Mouse (Mus musculus) layer of hippocampus, postnatal 10 days (tissue): ENCODE results near the gene Defb22. TPM values are rescaled to one million over a fixed set of nuclear protein-coding genes. Genes with fewer than 3 reads are reported as not detected.

Experiments used
- DNase-seq, 2 experiments: peaks; one replicate each; pipeline ENCODE4 v3.0.0; 2021; ENCODE audit warnings: low spot score in 2 of 2
- total RNA-seq, 2 experiments: library from RNA; stranded (reverse); gene quantifications; 2 replicates each; pipeline ENCODE4 v1.2.3; 2021

Defb22 gene
- total RNA-seq, 2 experiments from 2014 or later: not detected

DNA sequence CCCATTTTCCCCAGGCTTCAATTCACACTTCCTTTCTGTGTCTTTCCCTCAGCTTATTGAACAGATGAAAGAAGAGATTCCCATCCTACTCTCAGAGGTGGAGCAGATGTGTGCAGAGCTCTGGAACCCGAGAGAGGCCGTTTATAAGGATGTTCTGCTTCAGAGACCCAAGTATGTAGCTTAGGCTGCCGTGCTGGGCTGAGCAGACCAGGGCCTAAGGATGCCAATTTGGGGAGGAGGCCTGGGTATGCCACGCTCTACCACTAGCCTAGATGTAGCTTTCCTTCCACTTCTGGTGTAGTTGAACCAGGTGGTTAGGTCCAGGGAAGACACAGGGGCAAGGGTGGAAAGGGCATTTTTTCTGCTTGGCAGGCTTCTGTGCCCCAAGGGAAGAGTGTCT, 47.6 kb downstream of the Defb22 start:
- DNase-seq: no peak

DNA sequence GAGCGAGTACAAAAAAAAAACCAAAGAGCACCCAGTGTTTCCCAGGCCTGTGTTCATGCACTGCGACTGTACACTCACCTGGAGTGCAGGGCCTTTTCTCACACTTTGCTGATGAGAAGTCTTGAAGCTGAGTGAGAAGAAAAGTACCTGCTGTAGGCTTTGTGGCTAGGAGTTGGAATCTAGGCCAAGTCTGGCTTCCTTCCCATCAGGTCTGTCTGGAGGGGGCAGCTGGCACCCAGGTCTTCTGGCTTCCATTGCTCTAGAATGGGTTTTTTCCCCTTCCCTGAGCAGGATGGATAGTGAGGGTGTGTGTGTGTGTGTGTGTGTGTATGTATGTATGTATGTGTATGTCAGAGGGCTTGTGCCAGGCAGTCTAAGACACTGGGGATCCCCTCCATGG, 50.1 kb downstream of the Defb22 start:
- no peak for DNase-seq

DNA sequence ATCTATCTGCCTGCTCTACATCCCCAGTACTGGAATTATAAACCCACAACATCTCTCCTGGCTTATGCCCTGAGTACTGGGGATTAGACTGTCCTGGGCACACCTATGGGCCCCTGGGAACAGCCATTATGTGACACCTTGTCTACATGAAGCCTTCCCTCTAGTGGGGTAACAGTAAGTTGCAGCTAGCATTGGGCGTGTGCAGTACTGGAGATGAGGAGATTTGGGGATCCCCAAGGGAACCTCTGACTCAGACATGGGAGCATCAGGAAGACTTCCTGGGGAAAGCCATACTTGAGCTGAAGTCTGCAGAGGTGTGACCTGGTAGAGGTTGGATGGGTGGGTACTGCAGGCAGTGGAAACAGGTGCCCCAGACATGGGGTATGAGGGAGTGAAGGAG, 51.0 kb downstream of the Defb22 start:
- DNase-seq: no peak

DNA sequence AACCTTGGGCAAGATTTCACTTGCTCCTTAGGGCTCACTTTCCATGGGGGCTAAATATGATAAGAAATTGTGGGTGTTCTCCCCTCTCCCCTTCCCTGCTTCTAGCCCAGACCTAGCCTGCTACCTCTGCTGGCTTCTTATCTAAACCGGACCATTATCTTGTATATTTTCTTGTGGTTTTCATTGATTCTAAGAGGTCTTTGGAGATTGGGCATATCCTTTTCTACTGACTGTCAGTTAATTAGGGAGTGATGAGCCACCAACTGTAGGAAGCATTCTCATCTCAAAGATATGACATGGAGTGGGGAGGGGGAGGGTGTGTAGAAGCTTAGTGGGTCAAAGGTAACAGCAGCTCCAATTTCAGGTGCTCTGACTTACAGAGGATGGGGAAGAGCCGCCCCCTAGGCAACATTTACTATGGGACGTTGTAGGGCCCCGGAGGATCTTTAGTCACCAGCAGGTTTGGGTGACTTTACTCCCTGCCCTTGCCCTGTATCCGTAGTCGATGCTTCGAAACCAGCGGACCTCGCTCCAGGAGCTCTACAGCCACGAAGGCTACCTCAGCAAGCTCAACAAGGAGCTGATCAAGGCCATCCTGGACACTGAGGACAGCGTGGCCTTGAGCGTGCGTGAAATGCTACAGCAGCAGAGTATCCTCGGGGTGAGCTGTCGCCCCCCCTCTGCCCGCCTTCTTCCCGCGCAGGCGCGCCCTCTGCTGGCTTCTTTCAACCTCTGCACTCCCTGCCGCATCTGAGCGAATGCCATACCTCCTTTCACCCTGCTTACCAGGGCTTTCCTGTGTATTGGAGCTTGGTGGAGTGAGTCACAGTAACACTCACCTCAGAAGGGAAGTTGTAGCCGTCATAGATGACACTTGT, 52.7 kb downstream of the Defb22 start:
- DNase-seq: peak; percentile 92 to 94

DNA sequence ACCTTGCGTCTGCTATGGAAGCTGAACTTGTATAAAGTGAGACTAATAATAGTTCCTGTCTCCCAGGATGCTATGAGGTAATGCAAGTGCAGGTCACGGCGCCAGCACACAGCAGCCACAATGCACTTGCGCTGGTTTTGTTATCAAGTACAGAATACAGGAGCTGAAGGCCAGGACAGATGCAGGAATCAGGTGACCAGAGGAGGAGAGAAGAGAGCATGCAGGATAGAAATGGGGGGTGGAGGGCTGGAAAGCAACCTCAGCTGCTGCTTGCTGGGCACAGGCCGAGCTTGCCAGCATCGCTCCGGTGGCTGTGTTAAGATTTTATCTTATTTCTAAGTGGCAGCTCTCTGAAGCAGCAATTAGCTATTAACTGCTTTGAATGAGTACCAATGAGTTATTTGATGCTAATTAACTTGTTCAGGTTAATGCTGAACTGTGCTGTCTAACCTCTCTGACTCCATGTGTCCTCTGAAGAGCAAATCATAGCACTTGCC, 53.5 kb downstream of the Defb22 start:
- no peak for DNase-seq

Other genes with a start within 250 kb of the Defb22 start
- 10 to 100 TPM; 47.6 to 52.3 TPM for gene Tbc1d20, start 196.3 kb downstream of the Defb22 start, total RNA-seq
- gene Rbck1, start 157.5 kb downstream of the Defb22 start, total RNA-seq: 100 to 1,000 TPM; 101 to 102 TPM
- under 1 TPM; 0.30 to 0.58 TPM for gene Trib3, start 146.1 kb downstream of the Defb22 start, total RNA-seq
- 10 to 100 TPM; 35.3 to 35.4 TPM for gene Nrsn2, start 113.5 kb downstream of the Defb22 start, total RNA-seq
- gene Sox12, start 92.1 kb downstream of the Defb22 start, total RNA-seq: 10 to 100 TPM; 37.5 to 38.1 TPM
- 10 to 100 TPM in 1 of 2 experiments, 1 to 10 TPM in 1; 9.9 to 12.1 TPM for gene Zcchc3, start 75.1 kb downstream of the Defb22 start, total RNA-seq
- 1 to 10 TPM; 3.5 to 4.3 TPM for gene 6820408C15Rik, start 74.6 kb downstream of the Defb22 start, total RNA-seq
- gene Defb23, start 25.5 kb downstream of the Defb22 start, total RNA-seq: not detected
- not detected for gene Defb20, start 13.1 kb downstream of the Defb22 start, total RNA-seq
- gene Defb26, start 21.6 kb upstream of the Defb22 start, total RNA-seq: not detected
- not detected for gene Defb28, start 28.1 kb upstream of the Defb22 start, total RNA-seq
- gene Defb29, start 50.0 kb upstream of the Defb22 start, total RNA-seq: not detected
- gene Gm17416, start 79.2 kb upstream of the Defb22 start, total RNA-seq: not detected
- gene Defb21, start 82.6 kb upstream of the Defb22 start, total RNA-seq: not detected
- gene Defb19, start 90.2 kb upstream of the Defb22 start, total RNA-seq: not detected
- not detected for gene Defb45, start 109.3 kb upstream of the Defb22 start, total RNA-seq
- not detected for gene Defb36, start 114.2 kb upstream of the Defb22 start, total RNA-seq
- gene Defb25, start 132.9 kb upstream of the Defb22 start, total RNA-seq: not detected
- under 1 TPM; 0.91 to 0.96 TPM for gene Rem1, start 136.8 kb upstream of the Defb22 start, total RNA-seq
- gene H13, start 179.3 kb upstream of the Defb22 start, total RNA-seq: 100 to 1,000 TPM; 109 to 114 TPM
- gene Mcts2, start 196.9 kb upstream of the Defb22 start, total RNA-seq: 10 to 100 TPM; 25.3 to 25.7 TPM
- 10 to 100 TPM; 29.0 to 31.2 TPM for gene Id1, start 246.1 kb upstream of the Defb22 start, total RNA-seq